Mouse (Mus musculus) MEL (cell line): Measurements from ENCODE around the gene Gpr143. TPM values are rescaled to one million over a fixed set of nuclear protein-coding genes. Genes with fewer than 3 reads are reported as not detected.

Source experiments
- DNase-seq: peaks from one replicate; pipeline ENCODE4 v3.0.0; 2011; ENCODE audit warnings: low read depth, low spot score
- H3K27ac ChIP-seq: 2 replicates; pipeline ENCODE4 v1.5.1; 2012; ENCODE audit warnings: low read depth, mild to moderate bottlenecking, control low read depth, low read length, moderate library complexity; ENCODE audit not compliant: control insufficient read depth
- H3K27me3 ChIP-seq, 2 experiments: fragments of 150-350 bp in 1 of 2; sonication (generic) in 1 of 2; 2 replicates each; pipeline ENCODE4 v1.6.1; 2012; ENCODE audit warnings: low read length in 2 of 2, mild to moderate bottlenecking in 2 of 2, improper control_type of control experiment in 1 of 2, moderate library complexity in 1 of 2; ENCODE audit not compliant: insufficient read depth in 2 of 2, control insufficient read depth in 1 of 2
- H3K36me3 ChIP-seq, 2 experiments: 2 replicates each; pipeline ENCODE4 v1.6.1; 2012 to 2014; ENCODE audit warnings: low read length in 2 of 2, improper control_type of control experiment in 1 of 2, inconsistent platforms in 1 of 2, mild to moderate bottlenecking in 1 of 2; ENCODE audit not compliant: insufficient read depth in 2 of 2, control insufficient read depth in 1 of 2
- H3K4me1 ChIP-seq, 2 experiments: fragments of 150-350 bp in 1 of 2; sonication (generic) in 1 of 2; 2 replicates each; pipeline ENCODE4 v1.6.1; 2012; ENCODE audit warnings: low read length in 2 of 2, improper control_type of control experiment in 1 of 2, mild to moderate bottlenecking in 1 of 2; ENCODE audit not compliant: insufficient read depth in 2 of 2, control insufficient read depth in 1 of 2
- H3K4me3 ChIP-seq, 2 experiments: fragments of 150-350 bp in 1 of 2; sonication (generic) in 1 of 2; 2 replicates each; pipeline ENCODE4 v1.5.1; 2012; ENCODE audit warnings: low read depth in 2 of 2, low read length in 2 of 2, mild to moderate bottlenecking in 2 of 2, moderate library complexity in 2 of 2, control low read depth in 1 of 2, improper control_type of control experiment in 1 of 2; ENCODE audit not compliant: control insufficient read depth in 1 of 2, insufficient read depth in 1 of 2
- H3K79me2 ChIP-seq: 2 replicates; pipeline ENCODE4 v1.6.1; 2012; ENCODE audit warnings: mild to moderate bottlenecking, low read length, moderate library complexity; ENCODE audit not compliant: control insufficient read depth, poor library complexity, insufficient read depth
- H3K9ac ChIP-seq: 2 replicates; pipeline ENCODE4 v1.6.1; 2012; ENCODE audit warnings: low read depth, mild to moderate bottlenecking, control low read depth, low read length, moderate library complexity; ENCODE audit not compliant: control insufficient read depth, poor library complexity, severe bottlenecking
- H3K9me3 ChIP-seq: fragments of 150-350 bp; sonication (generic); replicated peaks from 2 replicates; pipeline ENCODE4 v1.6.1; 2012; ENCODE audit warnings: mild to moderate bottlenecking, low read length, improper control_type of control experiment, moderate library complexity; ENCODE audit not compliant: insufficient read depth
- BHLHE40 ChIP-seq: IDR thresholded peaks from 2 replicates; pipeline ENCODE4 v1.6.1; 2012; ENCODE audit warnings: low read depth, mild to moderate bottlenecking, inconsistent platforms, low read length, improper control_type of control experiment, borderline replicate concordance
- CHD1 ChIP-seq: IDR thresholded peaks from 2 replicates; pipeline ENCODE4 v1.6.1; 2012; ENCODE audit warnings: low read depth, mild to moderate bottlenecking, inconsistent platforms, low read length, improper control_type of control experiment
- E2F4 ChIP-seq: IDR thresholded peaks from 2 replicates; pipeline ENCODE4 v1.6.1; 2011; ENCODE audit warnings: low read depth, low read length, improper control_type of control experiment, borderline replicate concordance
- ELF1 ChIP-seq: IDR thresholded peaks from 2 replicates; pipeline ENCODE4 v1.6.1; 2014; ENCODE audit warnings: low read depth, mild to moderate bottlenecking, inconsistent platforms, low read length, improper control_type of control experiment, moderate library complexity
- ETS1 ChIP-seq: IDR thresholded peaks from 2 replicates; pipeline ENCODE4 v1.6.1; 2012; ENCODE audit warnings: low read depth, mild to moderate bottlenecking, inconsistent platforms, low read length, improper control_type of control experiment, moderate library complexity
- GABPA ChIP-seq: IDR thresholded peaks from 2 replicates; pipeline ENCODE4 v1.6.1; 2012; ENCODE audit warnings: low read depth, mild to moderate bottlenecking, inconsistent platforms, low read length, improper control_type of control experiment, moderate library complexity
- HCFC1 ChIP-seq: IDR thresholded peaks from 2 replicates; pipeline ENCODE4 v1.6.1; 2012; ENCODE audit warnings: low read depth, mild to moderate bottlenecking, inconsistent platforms, low read length, improper control_type of control experiment, moderate library complexity
- JUND ChIP-seq: IDR thresholded peaks from 2 replicates; pipeline ENCODE4 v1.6.1; 2011; ENCODE audit warnings: low read depth, mild to moderate bottlenecking, improper control_type of control experiment, low read length
- MAX ChIP-seq: IDR thresholded peaks from 2 replicates; pipeline ENCODE4 v1.6.1; 2011; ENCODE audit warnings: low read length, improper control_type of control experiment
- MYB ChIP-seq: IDR thresholded peaks from 2 replicates; pipeline ENCODE4 v1.6.1; 2011; ENCODE audit warnings: mild to moderate bottlenecking, low read depth, low read length, improper control_type of control experiment
- MYC ChIP-seq: IDR thresholded peaks from 2 replicates; pipeline ENCODE4 v1.6.1; 2011; ENCODE audit warnings: low read depth, mild to moderate bottlenecking, low read length, improper control_type of control experiment, moderate library complexity
- NELFE ChIP-seq: IDR thresholded peaks from 2 replicates; pipeline ENCODE4 v1.6.1; 2011; ENCODE audit warnings: low read depth, low read length, improper control_type of control experiment
- NRF1 ChIP-seq: IDR thresholded peaks from 2 replicates; pipeline ENCODE4 v1.6.1; 2014; ENCODE audit warnings: low read depth, mild to moderate bottlenecking, inconsistent platforms, low read length, improper control_type of control experiment, moderate library complexity; ENCODE audit not compliant: poor library complexity, insufficient read depth, severe bottlenecking
- POLR2AphosphoS2 ChIP-seq: IDR thresholded peaks from 2 replicates; pipeline ENCODE4 v1.6.1; 2011; ENCODE audit warnings: low read length, improper control_type of control experiment
- POLR2AphosphoS5 ChIP-seq: IDR thresholded peaks from 2 replicates; pipeline ENCODE4 v1.6.1; 2012; ENCODE audit warnings: low read depth, borderline replicate concordance, mild to moderate bottlenecking, inconsistent platforms, low read length, moderate library complexity, mixed read lengths
- RAD21 ChIP-seq: IDR thresholded peaks from 2 replicates; pipeline ENCODE4 v1.6.1; 2011; ENCODE audit warnings: mild to moderate bottlenecking, low read depth, low read length, improper control_type of control experiment
- RCOR1 ChIP-seq: IDR thresholded peaks from 2 replicates; pipeline ENCODE4 v1.6.1; 2012; ENCODE audit warnings: low read depth, mild to moderate bottlenecking, inconsistent platforms, low read length, improper control_type of control experiment
- SIN3A ChIP-seq: IDR thresholded peaks from 2 replicates; pipeline ENCODE4 v1.6.1; 2012; ENCODE audit warnings: low read length, improper control_type of control experiment, inconsistent platforms
- SMC3 ChIP-seq: IDR thresholded peaks from 2 replicates; pipeline ENCODE4 v1.6.1; 2011; ENCODE audit warnings: low read depth, low read length, improper control_type of control experiment
- TCF12 ChIP-seq: IDR thresholded peaks from 2 replicates; pipeline ENCODE4 v1.6.1; 2014; ENCODE audit warnings: low read depth, mild to moderate bottlenecking, inconsistent platforms, low read length, improper control_type of control experiment, moderate library complexity
- UBTF ChIP-seq: IDR thresholded peaks from 2 replicates; pipeline ENCODE4 v1.6.1; 2012; ENCODE audit warnings: low read depth, mild to moderate bottlenecking, inconsistent platforms, low read length, improper control_type of control experiment, moderate library complexity, borderline replicate concordance; ENCODE audit not compliant: insufficient read depth
- USF1 ChIP-seq: IDR thresholded peaks from 2 replicates; pipeline ENCODE4 v1.6.1; 2014; ENCODE audit warnings: low read depth, mild to moderate bottlenecking, inconsistent platforms, low read length, improper control_type of control experiment, moderate library complexity
- USF2 ChIP-seq, 2 experiments: IDR thresholded peaks; 2 replicates each; pipeline ENCODE4 v1.6.1; 2011 to 2012; ENCODE audit warnings: improper control_type of control experiment in 2 of 2, low read length in 2 of 2, borderline replicate concordance in 1 of 2, inconsistent platforms in 1 of 2, low read depth in 1 of 2, mild to moderate bottlenecking in 1 of 2; ENCODE audit not compliant: insufficient read depth in 1 of 2
- ZKSCAN1 ChIP-seq: IDR thresholded peaks from 2 replicates; pipeline ENCODE4 v1.6.1; 2012; ENCODE audit warnings: low read depth, mild to moderate bottlenecking, inconsistent platforms, low read length, improper control_type of control experiment, moderate library complexity
- ZMIZ1 ChIP-seq: IDR thresholded peaks from 2 replicates; pipeline ENCODE4 v1.6.1; 2012; ENCODE audit warnings: low read depth, mild to moderate bottlenecking, inconsistent platforms, low read length, improper control_type of control experiment, moderate library complexity
- polyA plus RNA-seq, 2 experiments: library from polyadenylated mRNA; stranded (reverse) in 1 of 2; unstranded in 1 of 2; fragments of >175 nt in 1 of 2; fragments of >200 nt in 1 of 2; gene quantifications; 2 replicates each; pipeline versions ENCODE4 v1.2.1 to v1.2.4; 2012; ENCODE audit warnings: low replicate concordance in 2 of 2, low read depth in 1 of 2; ENCODE audit not compliant: insufficient read length in 2 of 2, insufficient read depth in 1 of 2, missing spikeins in 1 of 2
- total RNA-seq: library from RNA; depleted of rRNA; stranded (reverse); fragments of 300-350 nt; gene quantifications from 2 replicates; pipeline ENCODE4 v1.2.3, GENCODE M21; 2012

Gpr143 gene
- total and polyA plus RNA-seq, 3 experiments, result not detected

GRCm38 (mm10) chrX:152745925-152746324, 35.8 kb upstream of the Gpr143 start:
- H3K4me1 ChIP-seq, result no peaks in the 10 kb centered on the region

GRCm38 (mm10) chrX:152755819-152756218, 25.9 kb upstream of the Gpr143 start:
- H3K4me1 ChIP-seq, result no peaks in the 10 kb centered on the region
- H3K36me3 ChIP-seq, result no peaks in the 10 kb centered on the region
- TF ChIP-seq POLR2AphosphoS2, result no peak
- no peak for TF ChIP-seq MYB
- no peak for TF ChIP-seq BHLHE40
- TF ChIP-seq CHD1, result no peak
- no peak for TF ChIP-seq POLR2AphosphoS5
- TF ChIP-seq HCFC1, result no peak
- no peak for TF ChIP-seq MYC
- no peak for TF ChIP-seq NRF1
- TF ChIP-seq ZKSCAN1, result no peak
- no peak for TF ChIP-seq TCF12
- TF ChIP-seq SMC3, result no peak
- no peak for TF ChIP-seq ELF1
- TF ChIP-seq NELFE, result no peak
- TF ChIP-seq RCOR1, result no peak
- TF ChIP-seq GABPA, result no peak
- no peak for TF ChIP-seq ZMIZ1
- TF ChIP-seq ETS1, result no peak
- TF ChIP-seq UBTF, result no peak
- H3K9ac ChIP-seq, result no peak overlapping the region
- H3K27ac ChIP-seq, result no peak overlapping the region
- no peak overlapping the region for H3K4me3 ChIP-seq
- no peaks in the 10 kb centered on the region for H3K79me2 ChIP-seq
- H3K27me3 ChIP-seq, result no peaks in the 10 kb centered on the region
- DNase-seq, result no peak
- no peaks in the 10 kb centered on the region for H3K9me3 ChIP-seq

More at GRCm38 (mm10) chrX:152745925-152746324, 35.8 kb upstream of the Gpr143 start:
- no peak overlapping the region for H3K9ac ChIP-seq
- H3K36me3 ChIP-seq, result no peaks in the 10 kb centered on the region
- H3K9me3 ChIP-seq, result no peaks in the 10 kb centered on the region
- H3K79me2 ChIP-seq, result no peaks in the 10 kb centered on the region
- no peak overlapping the region for H3K4me3 ChIP-seq
- TF ChIP-seq ELF1 (no peak), MYB (no peak), MAX (no peak), E2F4 (no peak), USF1 (no peak), SIN3A (no peak), RAD21 (no peak), ZMIZ1 (no peak), JUND (no peak), USF2 (IDR thresholded peaks at IDR 0.05; ENCODE audit: borderline replicate concordance in 1 of 2, insufficient read depth in 1 of 2, low read depth in 1 of 2, low read length in 2 of 2) (no peak)
- H3K27me3 ChIP-seq, result no peaks in the 10 kb centered on the region
- DNase-seq, result no peak
- H3K27ac ChIP-seq, result no peak overlapping the region
